Mouse (Mus musculus) CH12.LX (cell line): Measurements from ENCODE around the gene Papola. TPM values are rescaled to one million over a fixed set of nuclear protein-coding genes. Genes with fewer than 3 reads are reported as not detected.

Experiments used
- DNase-seq: peaks from one replicate; pipeline ENCODE4 v3.0.0-alpha.2; 2013; ENCODE audit errors: extremely low read depth
- H3K27ac ChIP-seq: 2 replicates; pipeline ENCODE4 v1.5.1; 2012; ENCODE audit warnings: low read depth, mild to moderate bottlenecking, control low read depth, moderate library complexity; ENCODE audit not compliant: insufficient read depth
- H3K27me3 ChIP-seq: replicated peaks from 2 replicates; pipeline ENCODE3; 2012; ENCODE audit warnings: inconsistent platforms
- H3K36me3 ChIP-seq, 2 experiments: replicated peaks in 1 of 2; 2 replicates each; pipeline versions ENCODE3 to v1.6.1; 2012; ENCODE audit warnings: inconsistent platforms in 1 of 2, low read length in 1 of 2, mild to moderate bottlenecking in 1 of 2, mixed read lengths in 1 of 2, moderate library complexity in 1 of 2; ENCODE audit not compliant: control insufficient read depth in 1 of 2, insufficient read depth in 1 of 2
- H3K4me1 ChIP-seq, 2 experiments: 2 replicates each; pipeline ENCODE4 v1.6.1; 2012; ENCODE audit warnings: inconsistent platforms in 1 of 2, moderate library complexity in 1 of 2; ENCODE audit not compliant: insufficient read depth in 2 of 2, control insufficient read depth in 1 of 2
- H3K4me2 ChIP-seq: 2 replicates; pipeline ENCODE4 v1.6.1; 2012; ENCODE audit warnings: low read depth, mild to moderate bottlenecking, control low read depth; ENCODE audit not compliant: poor library complexity, insufficient read depth, severe bottlenecking
- H3K4me3 ChIP-seq, 3 experiments: fragments of 150-350 bp in 1 of 3; sonication (generic) in 1 of 3; replicated peaks in 1 of 3; 2 replicates each; pipeline versions ENCODE3 to v1.5.1; 2011 to 2012; ENCODE audit warnings: low read depth in 2 of 3, low read length in 2 of 3, mild to moderate bottlenecking in 2 of 3, moderate library complexity in 2 of 3, control low read depth in 1 of 3, improper control_type of control experiment in 1 of 3, inconsistent platforms in 1 of 3, mixed read lengths in 1 of 3; ENCODE audit not compliant: poor library complexity in 1 of 3
- H3K79me2 ChIP-seq: replicated peaks from 2 replicates; pipeline ENCODE4 v1.6.1; 2012; ENCODE audit warnings: mild to moderate bottlenecking, moderate library complexity; ENCODE audit not compliant: control insufficient read depth, poor library complexity, insufficient read depth, severe bottlenecking; ENCODE audit errors: extremely low read depth
- H3K9ac ChIP-seq: 2 replicates; pipeline ENCODE4 v1.6.1; 2012; ENCODE audit warnings: low read depth, mild to moderate bottlenecking, control low read depth, moderate library complexity; ENCODE audit not compliant: insufficient read depth
- H3K9me3 ChIP-seq: replicated peaks from 2 replicates; pipeline ENCODE3; 2012; ENCODE audit warnings: low read length, inconsistent platforms, mixed read lengths
- BHLHE40 ChIP-seq: IDR thresholded peaks from 2 replicates; pipeline ENCODE4 v1.6.1; 2011; ENCODE audit warnings: mild to moderate bottlenecking, low read depth, low read length, improper control_type of control experiment
- CHD2 ChIP-seq: IDR thresholded peaks from 2 replicates; pipeline ENCODE4 v1.6.1; 2011; ENCODE audit warnings: low read length, improper control_type of control experiment
- CTCF ChIP-seq, 2 experiments: IDR thresholded peaks in 1 of 2; conservative IDR thresholded peaks in 1 of 2; 2 replicates each; pipeline ENCODE4 v1.5.1; 2011 to 2012; ENCODE audit warnings: low read depth in 2 of 2, low read length in 2 of 2, improper control_type of control experiment in 1 of 2, inconsistent platforms in 1 of 2, mild to moderate bottlenecking in 1 of 2, moderate library complexity in 1 of 2
- ETS1 ChIP-seq: conservative IDR thresholded peaks from 2 replicates; pipeline ENCODE4 v1.6.1; 2012; ENCODE audit warnings: low read depth, mild to moderate bottlenecking, inconsistent platforms, low read length, improper control_type of control experiment, moderate library complexity
- IRF4 ChIP-seq: IDR thresholded peaks from 2 replicates; pipeline ENCODE4 v1.6.1; 2014; ENCODE audit warnings: low read depth, mild to moderate bottlenecking, inconsistent platforms, low read length, improper control_type of control experiment
- JUN ChIP-seq: IDR thresholded peaks from 2 replicates; pipeline ENCODE4 v1.6.1; 2011; ENCODE audit warnings: low read depth, mild to moderate bottlenecking, low read length, improper control_type of control experiment, moderate library complexity; ENCODE audit not compliant: insufficient read depth
- JUND ChIP-seq: conservative IDR thresholded peaks from 2 replicates; pipeline ENCODE4 v1.6.1; 2011; ENCODE audit warnings: low read depth, low read length, improper control_type of control experiment
- KAT2A ChIP-seq: IDR thresholded peaks from 2 replicates; pipeline ENCODE4 v1.6.1; 2012; ENCODE audit warnings: low read length, improper control_type of control experiment, inconsistent platforms; ENCODE audit not compliant: insufficient replicate concordance
- MAZ ChIP-seq: IDR thresholded peaks from 2 replicates; pipeline ENCODE4 v1.6.1; 2012; ENCODE audit warnings: low read depth, mild to moderate bottlenecking, inconsistent platforms, low read length, improper control_type of control experiment, moderate library complexity
- MEF2A ChIP-seq: IDR thresholded peaks from 2 replicates; pipeline ENCODE4 v1.6.1; 2014; ENCODE audit warnings: low read depth, mild to moderate bottlenecking, inconsistent platforms, low read length, improper control_type of control experiment, borderline replicate concordance
- MXI1 ChIP-seq: IDR thresholded peaks from 2 replicates; pipeline ENCODE4 v1.6.1; 2011; ENCODE audit warnings: mild to moderate bottlenecking, low read depth, low read length, improper control_type of control experiment
- MYC ChIP-seq: IDR thresholded peaks from 2 replicates; pipeline ENCODE4 v1.6.1; 2011; ENCODE audit warnings: low read depth, mild to moderate bottlenecking, improper control_type of control experiment, low read length
- NELFE ChIP-seq: IDR thresholded peaks from 2 replicates; pipeline ENCODE4 v1.6.1; 2011; ENCODE audit warnings: low read depth, low read length, improper control_type of control experiment
- NRF1 ChIP-seq: IDR thresholded peaks from 2 replicates; pipeline ENCODE4 v1.6.1; 2014; ENCODE audit warnings: low read depth, mild to moderate bottlenecking, inconsistent platforms, low read length, improper control_type of control experiment, moderate library complexity
- POLR2AphosphoS2 ChIP-seq: IDR thresholded peaks from 2 replicates; pipeline ENCODE4 v1.6.1; 2011; ENCODE audit warnings: low read depth, low read length, improper control_type of control experiment
- RAD21 ChIP-seq: IDR thresholded peaks from 2 replicates; pipeline ENCODE4 v1.6.1; 2011; ENCODE audit warnings: low read depth, mild to moderate bottlenecking, low read length, improper control_type of control experiment, moderate library complexity
- SIN3A ChIP-seq: IDR thresholded peaks from 2 replicates; pipeline ENCODE4 v1.6.1; 2012; ENCODE audit warnings: low read length, improper control_type of control experiment, inconsistent platforms
- SMC3 ChIP-seq: IDR thresholded peaks from 2 replicates; pipeline ENCODE4 v1.6.1; 2011; ENCODE audit warnings: low read depth, low read length, improper control_type of control experiment
- dilution Hi-C: fragments of 300-500 bp; cut with MboI; formaldehyde crosslinking; loops from 2 replicates; pipeline ENCODE4 v1.14.3; 2020; ENCODE audit warnings: low sequenced_read_pairs; ENCODE audit not compliant: extremely low pct_unique_long_range_greater_than_20kb, extremely low pct_ligation_motif_present
- in situ Hi-C: fragments of 300-500 bp; cut with MboI; formaldehyde crosslinking; loops from 3 replicates; pipeline ENCODE4 v1.14.3; 2019; ENCODE audit warnings: low sequenced_read_pairs, low pct_ligation_motif_present, low pct_unique_long_range_greater_than_20kb, mixed read lengths
- polyA plus RNA-seq: library from polyadenylated mRNA; unstranded; fragments of >175 nt; gene quantifications from 2 replicates; pipeline ENCODE4 v1.2.1, GENCODE M21; 2012; ENCODE audit warnings: low read depth; ENCODE audit not compliant: insufficient read length
- total RNA-seq, 2 experiments: library from RNA; depleted of rRNA; stranded (reverse); fragments of 300-350 nt in 1 of 2; fragments of >200 nt in 1 of 2; gene quantifications; 2 replicates each; pipeline ENCODE4 v1.2.3; 2012 to 2014

Papola gene
- total and polyA plus RNA-seq, 3 experiments = 100.0 to 150 (median 111) TPM

- Histone ChIP-seq H3K27me3 (no peaks in the 10 kb centered on the region), H3K27ac (no peak overlapping the region), H3K9me3 (peaks cover 14% of the 10 kb centered on the region), H3K79me2 (no peaks in the 10 kb centered on the region), H3K4me1 (peaks cover 0 to 8% of the 10 kb centered on the region in 2 experiments; a peak in 2 of 4 replicates), H3K9ac (no peak overlapping the region), H3K4me3 (no peak overlapping the region), H3K36me3 (no peaks in the 10 kb centered on the region), H3K4me2 (no peak overlapping the region)
- in situ Hi-C loops = no loop called here
- DNase-seq = no peak
- dilution Hi-C loops = no loop called here
- TF ChIP-seq MYC (no peak), JUN (no peak), MAZ (no peak), SMC3 (no peak), JUND (no peak), SIN3A (no peak), POLR2AphosphoS2 (no peak), CHD2 (no peak), MEF2A (no peak), KAT2A (no peak), IRF4 (no peak), NELFE (no peak)
Observed at GRCm38 (mm10) chr12:105869696-105870095, 85.2 kb downstream of the Papola start.

- no peak overlapping the region for H3K9ac ChIP-seq
- dilution Hi-C loops (no loop called here), in situ Hi-C loops (no loop called here)
- H3K27me3 ChIP-seq = no peaks in the 10 kb centered on the region
- no peak overlapping the region for H3K27ac ChIP-seq
- no peaks in the 10 kb centered on the region for H3K79me2 ChIP-seq
- H3K36me3 ChIP-seq = no peaks in the 10 kb centered on the region
- DNase-seq = peak; percentile 43
- peaks cover 0 to 21% of the 10 kb centered on the region in 2 experiments; a peak in 2 of 4 replicates for H3K4me1 ChIP-seq
- H3K9me3 ChIP-seq = peaks cover 3% of the 10 kb centered on the region
- H3K4me2 ChIP-seq = no peak overlapping the region
- H3K4me3 ChIP-seq = no peak overlapping the region
- TF ChIP-seq SMC3 = no peak; the same call in 1 of the 2 replicates
- peak; percentile 49 to 50 for TF ChIP-seq CTCF (conservative IDR thresholded peaks at IDR 0.05 in 1 of 2, IDR thresholded peaks at IDR 0.05 in 1 of 2; ENCODE audit: low read depth in 2 of 2, low read length in 2 of 2)
- no peak for TF ChIP-seq MXI1
- no peak for TF ChIP-seq ETS1
- TF ChIP-seq NRF1 = no peak
- TF ChIP-seq POLR2AphosphoS2 = no peak
- TF ChIP-seq BHLHE40 = no peak
- TF ChIP-seq RAD21 = peak; percentile 20
- no peak for TF ChIP-seq CHD2
- no peak for TF ChIP-seq SIN3A
Observed at GRCm38 (mm10) chr12:105873283-105873682, 88.8 kb downstream of the Papola start.
